In genomic region chr2:48409876-48410275, GRCm38 (mm10) we compare ENCODE assay signal across 25 mouse cellular contexts.
A peak's percentile ranks its signal among the peaks of the same experiment; 100 is the strongest.
DNase-seq lines count a peak whose midpoint lies in the region; ATAC-seq and TF ChIP-seq lines count a peak whose summit lies in the region.
"Had no signal": no experiment of that assay in that cellular context is flagged by ENCODE, and none has a peak within 500 bp of the region (broad histone marks: within the 10 kb centered on the region; RNA-seq: fewer than 3 reads in every experiment).

No protein-coding gene starts in this region.

- 0 out of 2 replicates have a peak overlapping the region, but pooled peaks have one; percentile 24 for H3K27ac ChIP-seq in stomach, postnatal 0 days (replicated peaks)
- no peak overlapping the region for H3K27ac ChIP-seq in lung, postnatal 0 days (ENCODE audit: low read length)
- H3K27ac ChIP-seq: embryonic facial prominence, embryonic 13.5 days; embryonic facial prominence, embryonic 15.5 days; forebrain, embryonic 13.5 days had no signal

- no peaks in the 10 kb centered on the region for H3K9me3 ChIP-seq in stomach, postnatal 0 days (ENCODE audit: control insufficient read depth, low read length)
- H3K9me3 ChIP-seq in lung, postnatal 0 days (ENCODE audit: low read length) = no peaks in the 10 kb centered on the region
- H3K9me3 ChIP-seq: embryonic facial prominence, embryonic 13.5 days; embryonic facial prominence, embryonic 15.5 days; forebrain, embryonic 13.5 days; G1E had no signal

- no peak for ATAC-seq in stomach, postnatal 0 days (ENCODE audit: low FRiP score, low TSS enrichment)
- no peak for ATAC-seq in lung, postnatal 0 days
- ATAC-seq: activated CD4-positive, CD25-positive, alpha-beta regulatory T cell, adult 4 months; CD4-positive, CD25-positive, alpha-beta regulatory T cell, adult 4 months; forebrain, embryonic 13.5 days; forebrain, embryonic 16.5 days; Patski had no signal

- no peak for TF ChIP-seq CTCF in stomach, postnatal 0 days (IDR thresholded peaks at IDR 0.05; ENCODE audit: low read depth)
- TF ChIP-seq CTCF in lung, postnatal 0 days (IDR thresholded peaks at IDR 0.05) = no peak

- no peak for TF ChIP-seq EP300 in stomach, postnatal 0 days (optimal IDR thresholded peaks at IDR 0.05)
- no peak for TF ChIP-seq EP300 in lung, postnatal 0 days (IDR thresholded peaks at IDR 0.05)

- no peak overlapping the region for H3K4me2 ChIP-seq in stomach, postnatal 0 days (replicated peaks; ENCODE audit: low read depth)
- H3K4me2 ChIP-seq in lung, postnatal 0 days (replicated peaks; ENCODE audit: low read depth, low read length) = no peak overlapping the region
- H3K4me2 ChIP-seq: embryonic facial prominence, embryonic 13.5 days; embryonic facial prominence, embryonic 15.5 days; forebrain, embryonic 13.5 days had no signal

- no peak overlapping the region for H3K4me3 ChIP-seq in stomach, postnatal 0 days (ENCODE audit: low read depth, low read length)
- H3K4me3 ChIP-seq in lung, postnatal 0 days (ENCODE audit: low read depth, low read length) = no peak overlapping the region
- H3K4me3 ChIP-seq: embryonic facial prominence, embryonic 13.5 days; embryonic facial prominence, embryonic 15.5 days; erythroblast, embryonic 14.5 days; forebrain, embryonic 13.5 days had no signal

- DNase-seq in 416B (ENCODE audit: low read depth) = peak; percentile 3
- peak; percentile 54 for DNase-seq in fat pad, adult 2 months (ENCODE audit: extremely low read depth, low read depth, low spot score)
- DNase-seq in stomach, postnatal 0 days (ENCODE audit: low spot score) = no peak
- no peak for DNase-seq in lung, postnatal 0 days (ENCODE audit: low spot score)
- no peak for DNase-seq in adrenal gland, postnatal 10 days
- DNase-seq: adrenal gland, adult 8-10 months; adrenal gland, postnatal 25 days; B cell, adult 2 months; cerebellum, adult 11 months; cerebellum, adult 18-20 months; cerebellum, adult 8-10 months; cerebellum, adult 9-11 months; cerebellum, postnatal 14 days; cerebellum, postnatal 36 days; embryo, embryonic 11 days had no signal

- WGBS in stomach, postnatal 0 days = 70% methylated on average over 4 of the region's 4 CpGs
- WGBS in lung, postnatal 0 days = 84% methylated on average over 4 of the region's 4 CpGs

- no peak overlapping the region for H3K9ac ChIP-seq in stomach, postnatal 0 days (ENCODE audit: low read length)
- no peak overlapping the region for H3K9ac ChIP-seq in lung, postnatal 0 days (replicated peaks; ENCODE audit: low read depth)
- H3K9ac ChIP-seq: embryonic facial prominence, embryonic 13.5 days; embryonic facial prominence, embryonic 15.5 days; forebrain, embryonic 13.5 days had no signal

- no peaks in the 10 kb centered on the region for H3K4me1 ChIP-seq in stomach, postnatal 0 days (replicated peaks; ENCODE audit: control insufficient read depth, insufficient read depth)
- no peaks in the 10 kb centered on the region for H3K4me1 ChIP-seq in lung, postnatal 0 days (ENCODE audit: insufficient read depth, low read depth, low read length)
- H3K4me1 ChIP-seq: embryonic facial prominence, embryonic 13.5 days; embryonic facial prominence, embryonic 15.5 days had no signal

- H3K27me3 ChIP-seq in stomach, postnatal 0 days (ENCODE audit: control insufficient read depth, insufficient read depth, low read length) = no peaks in the 10 kb centered on the region
- no peaks in the 10 kb centered on the region for H3K27me3 ChIP-seq in lung, postnatal 0 days (replicated peaks; ENCODE audit: insufficient read depth, low read length)
- H3K27me3 ChIP-seq: CH12.LX; embryonic facial prominence, embryonic 13.5 days; embryonic facial prominence, embryonic 15.5 days; forebrain, embryonic 13.5 days; Patski had no signal

- H3K36me3 ChIP-seq in stomach, postnatal 0 days (ENCODE audit: control insufficient read depth, insufficient read depth, low read length) = no peaks in the 10 kb centered on the region
- no peaks in the 10 kb centered on the region for H3K36me3 ChIP-seq in lung, postnatal 0 days (ENCODE audit: insufficient read depth, low read length)
- H3K36me3 ChIP-seq: embryonic facial prominence, embryonic 13.5 days; embryonic facial prominence, embryonic 15.5 days; G1E had no signal

Comparison
In these comparisons a context has a peak if more than half of its experiments do, and no peak if none do; other contexts are left out.
1. DNase-seq: peak in 416B (single experiment) and fat pad, adult 2 months (single experiment); none in stomach, postnatal 0 days (single experiment), lung, postnatal 0 days (single experiment) and adrenal gland, postnatal 10 days (single experiment).